Mouse (Mus musculus) myocyte (in vitro differentiated cells): ENCODE measurements around the gene Gdpd3. TPM values are rescaled to one million over a fixed set of nuclear protein-coding genes. Genes with fewer than 3 reads are reported as not detected.

Experiments
- H3K27me3 ChIP-seq: one replicate; pipeline ENCODE4 v1.6.1; 2011; ENCODE audit not compliant: control insufficient read depth, insufficient read depth, insufficient read length
- H3K36me3 ChIP-seq: one replicate; pipeline ENCODE4 v1.6.1; 2011; ENCODE audit not compliant: control insufficient read depth, insufficient read depth
- H3K4me2 ChIP-seq: one replicate; pipeline ENCODE4 v1.6.1; 2011; ENCODE audit warnings: low read depth, control low read depth
- H3K4me3 ChIP-seq: one replicate; pipeline ENCODE4 v1.5.1; 2011; ENCODE audit warnings: mild to moderate bottlenecking, control low read depth, moderate library complexity
- H3K79me2 ChIP-seq: one replicate; pipeline ENCODE4 v1.6.1; 2011; ENCODE audit not compliant: control insufficient read depth, insufficient read depth
- H3ac ChIP-seq: one replicate; pipeline ENCODE4 v1.6.1; 2011; ENCODE audit not compliant: control insufficient read depth, insufficient read length
- CEBPB ChIP-seq: IDR thresholded peaks from 2 replicates; pipeline ENCODE4 v1.6.1; 2011; ENCODE audit warnings: mild to moderate bottlenecking, moderate library complexity; ENCODE audit not compliant: poor library complexity, insufficient read depth, severe bottlenecking
- E2F4 ChIP-seq: IDR thresholded peaks from one replicate; pipeline ENCODE4 v1.6.1; 2011; ENCODE audit warnings: mild to moderate bottlenecking, control low read depth, moderate library complexity; ENCODE audit not compliant: insufficient read depth
- MAX ChIP-seq: IDR thresholded peaks from one replicate; pipeline ENCODE4 v1.6.1; 2011; ENCODE audit warnings: low read depth, mild to moderate bottlenecking, control low read depth
- MYOD1 ChIP-seq, 3 experiments: IDR thresholded peaks; one replicate each; pipeline ENCODE4 v1.6.1; 2011; ENCODE audit warnings: control low read depth in 2 of 3, low read depth in 2 of 3, mild to moderate bottlenecking in 2 of 3, moderate library complexity in 1 of 3; ENCODE audit not compliant: insufficient read length in 2 of 3, control insufficient read depth in 1 of 3
- MYOG ChIP-seq, 3 experiments: IDR thresholded peaks; one replicate each; pipeline ENCODE4 v1.6.1; 2011; ENCODE audit warnings: control low read depth in 2 of 3, low read depth in 2 of 3, mild to moderate bottlenecking in 2 of 3; ENCODE audit not compliant: insufficient read length in 2 of 3, control insufficient read depth in 1 of 3, insufficient read depth in 1 of 3
- POLR2A ChIP-seq: IDR thresholded peaks from one replicate; pipeline ENCODE4 v1.6.1; 2011; ENCODE audit warnings: low read depth, mild to moderate bottlenecking, control low read depth, moderate library complexity; ENCODE audit not compliant: insufficient read length
- POLR2AphosphoS2 ChIP-seq: IDR thresholded peaks from one replicate; pipeline ENCODE4 v1.6.1; 2011; ENCODE audit warnings: low read depth, control low read depth; ENCODE audit not compliant: insufficient read length
- REST ChIP-seq: IDR thresholded peaks from one replicate; pipeline ENCODE4 v1.6.1; 2011; ENCODE audit warnings: mild to moderate bottlenecking, control low read depth, moderate library complexity; ENCODE audit not compliant: insufficient read depth, insufficient read length
- SRF ChIP-seq: IDR thresholded peaks from one replicate; pipeline ENCODE4 v1.6.1; 2011; ENCODE audit warnings: low read depth; ENCODE audit not compliant: control insufficient read depth, insufficient read length
- TCF12 ChIP-seq: IDR thresholded peaks from one replicate; pipeline ENCODE4 v1.6.1; 2011; ENCODE audit warnings: mild to moderate bottlenecking, control low read depth; ENCODE audit not compliant: poor library complexity, insufficient read depth, severe bottlenecking
- TCF3 ChIP-seq: IDR thresholded peaks from one replicate; pipeline ENCODE4 v1.6.1; 2011; ENCODE audit warnings: low read depth, control low read depth; ENCODE audit not compliant: insufficient read length
- USF1 ChIP-seq: IDR thresholded peaks from one replicate; pipeline ENCODE4 v1.6.1; 2011; ENCODE audit warnings: low read depth, mild to moderate bottlenecking, control low read depth, moderate library complexity
- polyA plus RNA-seq: library from polyadenylated mRNA; unstranded; fragments of >200 nt; fragmentation: generic; extraction: Trizol; gene quantifications from one replicate; pipeline ENCODE4 v1.2.1, GENCODE M21; 2012; ENCODE audit warnings: missing spikeins

Gdpd3 gene
- polyA plus RNA-seq, 1 experiment, result 1.1 TPM

DNA sequence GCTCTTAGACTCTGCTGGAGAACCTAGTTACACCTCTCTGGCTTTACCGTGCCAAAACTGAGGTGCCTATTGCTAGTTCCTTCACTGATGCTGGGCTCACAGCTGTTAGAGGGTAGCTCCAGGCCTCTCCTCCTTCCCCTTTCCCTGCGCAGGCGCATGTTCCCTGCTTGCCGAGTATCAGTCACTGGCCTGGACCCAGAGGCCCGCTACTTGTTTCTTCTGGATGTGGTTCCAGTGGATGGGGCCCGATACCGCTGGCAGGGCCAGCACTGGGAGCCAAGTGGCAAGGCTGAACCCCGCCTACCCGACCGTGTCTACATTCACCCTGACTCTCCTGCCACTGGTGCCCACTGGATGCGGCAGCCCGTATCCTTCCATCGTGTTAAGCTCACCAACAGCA lies 16.6 kb downstream of the Gdpd3 start:
- Histone ChIP-seq H3K4me2 (no peak overlapping the region), H3K27me3 (no peaks in the 10 kb centered on the region), H3K36me3 (peaks cover 9% of the 10 kb centered on the region), H3ac (no peak overlapping the region), H3K4me3 (no peak overlapping the region), H3K79me2 (no peaks in the 10 kb centered on the region)
- no peak for TF ChIP-seq REST

DNA sequence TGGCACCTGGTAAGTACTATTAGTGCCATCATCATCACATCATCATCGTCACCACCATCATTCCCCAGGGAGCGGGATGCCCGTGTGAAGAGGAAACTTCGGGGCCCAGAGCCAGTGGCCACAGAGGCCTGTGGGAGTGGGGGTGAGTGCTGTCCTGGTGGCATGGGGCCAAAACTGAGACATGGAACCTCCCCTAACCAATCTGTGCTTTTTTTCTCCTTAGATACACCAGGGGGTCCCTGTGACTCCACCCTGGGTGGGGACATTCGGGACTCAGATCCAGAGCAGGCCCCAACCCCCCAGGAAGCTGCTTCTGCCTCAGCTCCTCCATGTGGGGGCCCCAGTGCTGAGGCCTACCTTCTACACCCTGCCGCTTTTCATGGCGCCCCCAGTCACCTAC lies 18.3 kb downstream of the Gdpd3 start:
- peaks cover 12% of the 10 kb centered on the region for H3K36me3 ChIP-seq
- TF ChIP-seq POLR2A, result no peak
- no peak for TF ChIP-seq TCF3
- TF ChIP-seq MYOD1 (IDR thresholded peaks at IDR 0.05; ENCODE audit: control insufficient read depth in 1 of 3, insufficient read length in 2 of 3, low read depth in 2 of 3), result no peak
- no peak for TF ChIP-seq USF1
- peak; percentile 31 for TF ChIP-seq POLR2AphosphoS2
- peaks cover 5% of the 10 kb centered on the region for H3K79me2 ChIP-seq
- no peak overlapping the region for H3K4me2 ChIP-seq
- H3K4me3 ChIP-seq, result no peak overlapping the region
- no peaks in the 10 kb centered on the region for H3K27me3 ChIP-seq
- no peak overlapping the region for H3ac ChIP-seq

DNA sequence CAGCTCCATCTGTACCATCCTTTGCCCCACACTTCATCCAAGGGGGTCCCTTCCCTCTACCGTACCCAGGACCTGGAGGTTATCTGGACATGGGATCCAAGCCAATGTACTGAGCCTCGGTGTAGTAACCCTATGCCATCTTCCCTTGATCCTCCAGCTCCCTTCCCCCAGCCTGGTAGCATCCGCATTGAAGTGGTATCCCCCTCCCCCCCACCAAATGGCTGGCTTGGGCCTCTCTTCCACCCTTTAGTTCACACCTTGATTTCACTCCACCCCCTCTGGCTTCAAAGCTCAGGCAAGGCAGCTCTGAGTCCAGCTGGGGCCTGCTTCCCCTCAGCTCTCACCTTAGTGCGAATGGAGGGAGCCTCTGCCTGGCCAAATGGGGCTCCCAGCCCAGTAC lies 18.9 kb downstream of the Gdpd3 start:
- TF ChIP-seq TCF12, result no peak
- Histone ChIP-seq H3K4me2 (no peak overlapping the region), H3K36me3 (peaks cover 16% of the 10 kb centered on the region), H3ac (no peak overlapping the region), H3K27me3 (no peaks in the 10 kb centered on the region), H3K4me3 (no peak overlapping the region), H3K79me2 (peaks cover 11% of the 10 kb centered on the region)

DNA sequence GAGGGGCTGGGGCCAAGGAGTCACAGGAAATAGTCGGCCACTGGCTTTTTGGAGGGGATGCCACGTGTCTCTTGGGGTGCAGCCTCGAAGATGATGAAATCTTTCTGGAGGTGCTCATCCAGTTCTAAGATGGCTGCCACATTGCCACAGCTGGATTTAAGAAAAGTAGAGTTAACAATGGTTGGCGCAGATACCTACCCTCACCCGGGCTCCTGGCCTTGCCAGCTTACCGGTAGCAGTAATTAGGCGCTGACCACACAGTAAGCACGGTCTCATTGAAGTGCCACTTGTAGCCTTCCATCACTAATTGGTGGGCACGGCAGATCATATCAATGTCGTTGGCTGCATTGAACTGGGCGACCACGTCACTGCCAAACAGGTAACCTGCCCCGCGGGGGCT lies 20.0 kb downstream of the Gdpd3 start:
- H3K79me2 ChIP-seq, result peaks cover 21% of the 10 kb centered on the region
- H3ac ChIP-seq, result no peak overlapping the region
- H3K4me2 ChIP-seq, result no peak overlapping the region
- peaks cover 16% of the 10 kb centered on the region for H3K36me3 ChIP-seq
- TF ChIP-seq MYOG (IDR thresholded peaks at IDR 0.05; ENCODE audit: control insufficient read depth in 1 of 3, insufficient read depth in 1 of 3, insufficient read length in 2 of 3, low read depth in 2 of 3) (no peak), TCF12 (no peak), E2F4 (no peak), REST (no peak), POLR2AphosphoS2 (no peak)
- H3K4me3 ChIP-seq, result no peak overlapping the region
- no peaks in the 10 kb centered on the region for H3K27me3 ChIP-seq

DNA sequence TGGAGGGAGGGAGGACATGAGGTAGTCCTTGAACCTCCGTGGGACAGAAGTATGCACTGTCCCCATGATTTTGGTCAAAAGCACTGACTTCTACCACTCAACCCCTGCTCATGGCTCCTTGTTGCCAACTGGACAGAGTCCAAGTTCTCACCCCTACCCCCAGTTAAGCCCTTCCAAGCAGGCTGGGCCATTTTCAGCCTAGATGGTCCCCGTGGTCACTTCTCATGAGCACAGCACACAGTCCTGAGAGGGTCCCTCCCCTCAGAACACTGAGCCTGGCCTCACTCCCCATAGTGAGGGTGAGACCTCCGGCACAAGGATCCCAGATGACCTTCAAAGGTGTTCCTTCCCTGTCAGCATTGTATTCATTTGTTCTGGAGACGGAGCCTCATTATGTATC lies 23.0 kb downstream of the Gdpd3 start:
- no peak overlapping the region for H3K4me2 ChIP-seq
- no peak overlapping the region for H3K4me3 ChIP-seq
- H3ac ChIP-seq, result no peak overlapping the region
- H3K27me3 ChIP-seq, result no peaks in the 10 kb centered on the region
- H3K36me3 ChIP-seq, result peaks cover 19% of the 10 kb centered on the region
- H3K79me2 ChIP-seq, result peaks cover 29% of the 10 kb centered on the region
- TF ChIP-seq POLR2AphosphoS2, result no peak
- no peak for TF ChIP-seq USF1
- no peak for TF ChIP-seq SRF
- TF ChIP-seq E2F4, result no peak
- no peak for TF ChIP-seq MAX
- TF ChIP-seq MYOD1 (IDR thresholded peaks at IDR 0.05; ENCODE audit: control insufficient read depth in 1 of 3, insufficient read length in 2 of 3, low read depth in 2 of 3), result no peak
- no peak for TF ChIP-seq REST
- TF ChIP-seq CEBPB, result no peak
- TF ChIP-seq TCF3, result no peak
- TF ChIP-seq TCF12, result no peak
- no peak for TF ChIP-seq POLR2A
- no peak for TF ChIP-seq MYOG (IDR thresholded peaks at IDR 0.05; ENCODE audit: control insufficient read depth in 1 of 3, insufficient read depth in 1 of 3, insufficient read length in 2 of 3, low read depth in 2 of 3)

DNA sequence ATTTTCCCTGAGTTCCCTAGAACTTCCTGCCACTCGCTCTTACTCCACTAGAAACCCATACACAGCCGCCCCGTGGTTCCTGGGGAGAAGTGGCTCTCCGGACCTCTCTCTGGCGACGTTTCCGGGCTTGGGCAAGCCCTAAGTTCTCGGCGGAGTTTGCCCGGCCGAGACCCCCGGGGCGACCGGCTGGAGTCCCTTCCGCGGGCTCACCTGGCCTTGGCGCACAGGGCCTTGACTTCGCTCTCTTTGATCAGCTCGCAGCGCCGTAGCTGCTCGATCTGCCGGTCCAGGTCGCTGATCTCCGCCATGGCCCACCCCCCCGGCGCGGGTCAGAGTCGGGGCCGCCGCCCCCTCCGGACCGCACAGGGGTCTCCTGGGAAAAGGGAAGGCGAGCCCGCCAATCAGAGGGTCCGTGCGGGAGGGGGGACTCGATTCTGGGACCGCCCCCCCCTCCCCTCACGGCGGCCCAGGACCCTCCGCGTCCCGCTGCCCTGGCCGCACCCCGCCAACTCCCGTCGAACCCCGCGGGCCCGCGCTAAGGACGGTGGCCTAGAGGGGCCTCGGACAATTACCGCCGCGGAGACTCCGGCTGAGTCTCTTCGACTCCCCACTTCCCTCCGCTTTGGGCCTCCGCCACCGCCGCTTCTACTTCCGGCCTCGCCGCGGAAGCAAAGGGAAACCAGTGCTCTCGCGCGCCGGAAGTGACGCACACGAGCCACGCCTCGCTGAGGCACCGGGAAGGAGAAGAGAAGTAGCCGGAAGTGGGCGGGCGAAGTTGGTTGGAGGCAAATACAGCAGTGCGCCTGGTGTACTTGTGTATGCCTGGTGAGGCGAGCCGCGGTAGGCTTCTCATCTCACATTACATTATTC lies 26.0 kb downstream of the Gdpd3 start, which contains the start of gene Ppp4c:
TSS of gene Ppp4c (minus strand) at position 646 of the 870 bp plus-strand sequence.
- Histone ChIP-seq H3K79me2 (peaks cover 38% of the 10 kb centered on the region), H3K4me3 (peak within 1 kb of the TSS; percentile 65), H3K36me3 (peaks cover 44% of the 10 kb centered on the region), H3K4me2 (peak within 1 kb of the TSS; percentile 96), H3ac (peak within 1 kb of the TSS; percentile 88), H3K27me3 (no peaks in the 10 kb centered on the region)
- TF ChIP-seq POLR2AphosphoS2 (peak; percentile 99), CEBPB (no peak), TCF12 (no peak), POLR2A (peak; percentile 80), SRF (no peak), MYOG (IDR thresholded peaks at IDR 0.05; ENCODE audit: control insufficient read depth in 1 of 3, insufficient read depth in 1 of 3, insufficient read length in 2 of 3, low read depth in 2 of 3) (peak in 1 of 3 experiments; percentile 3)
